Mouse (Mus musculus) midbrain, embryonic 13.5 days (tissue): ENCODE measurements at regions not wholly inside any gene's neighbourhood (a gene's known extent, or its start where the extent isn't known, plus 50 kb on each side); places are given as distances from the start of the nearest gene placed in this dataset.

Experiments used
- ATAC-seq: fragments of 200-750 bp; cut with Nextera tagmentation; 2 replicates; pipeline ENCODE4 v1.8.0; 2017; ENCODE audit warnings: mild to moderate bottlenecking, moderate TSS enrichment, moderate library complexity
- H3K27ac ChIP-seq: fragments of 300-500 bp; sonication (generic); 2 replicates; pipeline ENCODE4 v1.5.1; 2015; ENCODE audit warnings: inconsistent platforms, mild to moderate bottlenecking, moderate library complexity
- H3K27me3 ChIP-seq: fragments of 300-500 bp; sonication (generic); 2 replicates; pipeline ENCODE4 v1.6.1; 2015; ENCODE audit warnings: mild to moderate bottlenecking, inconsistent platforms
- H3K36me3 ChIP-seq: fragments of 300-500 bp; sonication (generic); 2 replicates; pipeline ENCODE4 v1.6.1; 2015; ENCODE audit warnings: mild to moderate bottlenecking, inconsistent platforms
- H3K4me1 ChIP-seq: fragments of 300-500 bp; sonication (generic); replicated peaks from 2 replicates; pipeline ENCODE4 v1.6.1; 2015; ENCODE audit warnings: inconsistent platforms
- H3K4me2 ChIP-seq: fragments of 300-500 bp; sonication (generic); replicated peaks from 2 replicates; pipeline ENCODE4 v1.6.1; 2015; ENCODE audit warnings: moderate library complexity, mild to moderate bottlenecking, inconsistent platforms
- H3K4me3 ChIP-seq: fragments of 300-500 bp; sonication (generic); replicated peaks from 2 replicates; pipeline ENCODE4 v1.5.1; 2015; ENCODE audit warnings: mild to moderate bottlenecking, inconsistent platforms
- H3K9ac ChIP-seq: fragments of 300-500 bp; sonication (generic); replicated peaks from 2 replicates; pipeline ENCODE4 v1.6.1; 2015; ENCODE audit warnings: mild to moderate bottlenecking, inconsistent platforms
- H3K9me3 ChIP-seq: fragments of 300-500 bp; sonication (generic); 2 replicates; pipeline ENCODE4 v1.6.1; 2016; ENCODE audit warnings: mild to moderate bottlenecking, inconsistent platforms
- WGBS: fragments of 180-500 bp; shearing (Covaris S2); methylation state at CpG from one replicate; pipeline ENCODE4 v1.1.7; 2015; 5-methylcytosine and 5-hydroxymethylcytosine counted together

- no peaks in the 10 kb centered on the region for H3K36me3 ChIP-seq
- H3K4me2 ChIP-seq: no peak overlapping the region
- ATAC-seq: no peak
- H3K27me3 ChIP-seq: no peaks in the 10 kb centered on the region
- no peak overlapping the region for H3K9ac ChIP-seq
- H3K4me3 ChIP-seq: no peak overlapping the region
- H3K27ac ChIP-seq: no peak overlapping the region
- H3K9me3 ChIP-seq: no peaks in the 10 kb centered on the region
- no peaks in the 10 kb centered on the region for H3K4me1 ChIP-seq
These were observed 158.2 kb downstream of the Naf1 start for GRCm38 (mm10) chr8:67018242-67018641.

- Histone ChIP-seq H3K27ac (no peak overlapping the region), H3K36me3 (no peaks in the 10 kb centered on the region), H3K9me3 (no peaks in the 10 kb centered on the region), H3K9ac (no peak overlapping the region), H3K4me2 (no peak overlapping the region), H3K4me3 (no peak overlapping the region), H3K27me3 (no peaks in the 10 kb centered on the region), H3K4me1 (no peaks in the 10 kb centered on the region)
- ATAC-seq: no peak
- WGBS: 64% methylated on average over 2 of the region's 2 CpGs
These were observed 172.8 kb downstream of the Naf1 start for GRCm38 (mm10) chr8:67032856-67033255.

DNA sequence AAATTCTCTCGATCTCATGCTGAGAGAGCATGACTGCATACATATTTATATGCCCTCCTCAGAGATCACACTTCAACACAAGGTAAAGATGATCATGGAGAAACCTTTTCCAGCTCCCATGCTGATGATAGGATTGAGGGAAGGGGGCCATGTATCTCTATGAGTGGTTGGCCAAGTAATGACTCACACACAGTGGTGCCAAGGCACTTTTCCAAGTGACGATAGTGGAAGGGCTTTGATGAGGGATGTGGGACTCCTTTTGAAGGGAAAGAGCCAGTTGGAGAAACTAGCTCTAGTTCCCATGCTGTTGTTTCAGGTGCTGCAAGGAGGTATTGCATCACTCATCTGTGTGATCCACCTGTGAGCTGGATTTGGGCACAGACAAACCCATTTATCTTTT lies 201.5 kb downstream of the Naf1 start:
- Histone ChIP-seq H3K27me3 (no peaks in the 10 kb centered on the region), H3K9me3 (no peaks in the 10 kb centered on the region), H3K4me1 (no peaks in the 10 kb centered on the region), H3K27ac (no peak overlapping the region), H3K9ac (no peak overlapping the region), H3K4me3 (no peak overlapping the region), H3K4me2 (no peak overlapping the region), H3K36me3 (no peaks in the 10 kb centered on the region)
- no peak for ATAC-seq
- 90% methylated on average over 2 of the region's 2 CpGs for WGBS

GRCm38 (mm10) chr8:67068036-67068721 lies 208.2 kb downstream of the Naf1 start:
- no peak for ATAC-seq
- Histone ChIP-seq H3K9ac (no peak overlapping the region), H3K4me3 (no peak overlapping the region), H3K4me2 (no peak overlapping the region), H3K36me3 (no peaks in the 10 kb centered on the region), H3K4me1 (no peaks in the 10 kb centered on the region), H3K9me3 (no peaks in the 10 kb centered on the region), H3K27me3 (no peaks in the 10 kb centered on the region), H3K27ac (no peak overlapping the region)
- 93% methylated on average over 3 of the region's 3 CpGs for WGBS

DNA sequence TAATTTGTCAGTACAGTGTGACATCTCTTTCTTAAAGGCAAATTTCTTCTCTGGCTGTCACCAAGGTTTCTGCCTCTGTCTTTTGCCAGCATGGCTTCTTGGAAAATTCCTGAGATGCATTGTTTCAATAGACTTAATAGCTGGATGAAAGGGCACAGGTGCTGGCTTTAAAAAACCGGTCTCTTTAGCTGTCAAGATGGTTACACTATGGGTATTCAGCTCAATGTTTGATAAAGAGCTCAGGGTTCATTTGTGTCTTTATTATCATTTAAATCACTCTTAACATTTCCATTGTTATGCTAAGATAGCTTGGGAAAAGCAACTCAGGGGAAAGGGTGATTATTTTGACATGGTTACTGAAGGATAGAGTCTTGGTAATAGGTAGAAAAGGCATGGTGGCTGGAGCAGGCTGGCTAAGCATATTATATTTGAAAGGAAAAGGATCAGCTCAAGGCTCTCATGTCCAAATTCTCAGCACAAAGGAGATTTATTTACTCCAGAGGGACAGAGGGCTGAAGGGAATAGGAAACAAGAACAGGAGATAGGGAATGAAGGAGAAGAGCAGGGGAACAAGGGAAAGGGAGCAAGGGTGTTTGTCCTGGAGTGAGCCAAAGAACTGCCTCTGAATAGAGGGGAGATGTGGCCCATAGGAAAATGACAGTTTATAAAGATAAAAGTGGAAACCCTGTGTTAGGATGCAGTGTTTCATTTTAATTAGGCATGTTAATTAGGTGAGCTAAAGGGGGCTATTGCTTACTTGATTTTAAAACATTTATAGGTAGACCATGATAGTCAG lies 226.4 kb downstream of the Naf1 start:
- peak; percentile 58; the same call in 1 of the 2 replicates for ATAC-seq
- Histone ChIP-seq H3K4me3 (no peak overlapping the region), H3K36me3 (no peaks in the 10 kb centered on the region), H3K27me3 (no peaks in the 10 kb centered on the region), H3K27ac (no peak overlapping the region), H3K9me3 (no peaks in the 10 kb centered on the region), H3K4me2 (no peak overlapping the region), H3K4me1 (peaks cover 11% of the 10 kb centered on the region), H3K9ac (no peak overlapping the region)
- WGBS: 2% methylated on average over 1 of the region's 1 CpGs
